Mouse (Mus musculus) heart, postnatal 0 days (tissue): ENCODE measurements at regions not wholly inside any gene's neighbourhood (a gene's known extent, or its start where the extent isn't known, plus 50 kb on each side); places are given as distances from the start of the nearest gene placed in this dataset.

Experiments used
- ATAC-seq: fragments of 200-750 bp; cut with Nextera tagmentation; 2 replicates; pipeline ENCODE4 v1.8.0; 2017; ENCODE audit warnings: low read depth, moderate number of reproducible peaks, moderate library complexity; ENCODE audit not compliant: insufficient read depth
- DNase-seq: peaks from one replicate; pipeline ENCODE4 v3.0.0-alpha.2; 2016; ENCODE audit warnings: low spot score
- H3K27ac ChIP-seq: fragments of 300-500 bp; sonication (generic); 2 replicates; pipeline ENCODE4 v1.5.1; 2014; ENCODE audit warnings: low read depth, mild to moderate bottlenecking
- H3K27me3 ChIP-seq: fragments of 300-500 bp; sonication (generic); 2 replicates; pipeline ENCODE4 v1.6.1; 2014; ENCODE audit warnings: low read length, mixed read lengths; ENCODE audit not compliant: control insufficient read depth, insufficient read depth
- H3K36me3 ChIP-seq: fragments of 300-500 bp; sonication (generic); replicated peaks from 2 replicates; pipeline ENCODE4 v1.6.1; 2014; ENCODE audit warnings: low read length, mixed read lengths; ENCODE audit not compliant: control insufficient read depth, insufficient read depth
- H3K4me1 ChIP-seq: fragments of 300-500 bp; sonication (generic); 2 replicates; pipeline ENCODE4 v1.6.1; 2014; ENCODE audit warnings: antibody characterized with exemption; ENCODE audit not compliant: control insufficient read depth, insufficient read depth
- H3K4me2 ChIP-seq: fragments of 300-500 bp; sonication (generic); 2 replicates; pipeline ENCODE4 v1.6.1; 2014; ENCODE audit warnings: low read depth, mild to moderate bottlenecking, low read length, moderate library complexity
- H3K4me3 ChIP-seq: fragments of 300-500 bp; sonication (generic); 2 replicates; pipeline ENCODE4 v1.5.1; 2014; ENCODE audit warnings: low read depth, low read length
- H3K9ac ChIP-seq: fragments of 300-500 bp; sonication (generic); replicated peaks from 2 replicates; pipeline ENCODE4 v1.6.1; 2014; ENCODE audit warnings: low read depth, low read length, mixed read lengths
- H3K9me3 ChIP-seq: fragments of 300-500 bp; sonication (generic); replicated peaks from 2 replicates; pipeline ENCODE4 v1.6.1; 2016; ENCODE audit warnings: low read length; ENCODE audit not compliant: control insufficient read depth
- CTCF ChIP-seq: IDR thresholded peaks from 2 replicates; pipeline ENCODE4 v1.5.1; 2016; ENCODE audit warnings: antibody characterized with exemption, control low read depth, low read depth
- EP300 ChIP-seq: IDR thresholded peaks from 2 replicates; pipeline ENCODE4 v1.6.1; 2016; ENCODE audit warnings: antibody characterized with exemption, low read depth
- WGBS: fragments of 180-500 bp; shearing (Covaris S2); extraction: QIAGEN DNeasy Blood & Tissue Kit; methylation state at CpG from one replicate; pipeline ENCODE4 v1.1.7; 2014; 5-methylcytosine and 5-hydroxymethylcytosine counted together

DNA sequence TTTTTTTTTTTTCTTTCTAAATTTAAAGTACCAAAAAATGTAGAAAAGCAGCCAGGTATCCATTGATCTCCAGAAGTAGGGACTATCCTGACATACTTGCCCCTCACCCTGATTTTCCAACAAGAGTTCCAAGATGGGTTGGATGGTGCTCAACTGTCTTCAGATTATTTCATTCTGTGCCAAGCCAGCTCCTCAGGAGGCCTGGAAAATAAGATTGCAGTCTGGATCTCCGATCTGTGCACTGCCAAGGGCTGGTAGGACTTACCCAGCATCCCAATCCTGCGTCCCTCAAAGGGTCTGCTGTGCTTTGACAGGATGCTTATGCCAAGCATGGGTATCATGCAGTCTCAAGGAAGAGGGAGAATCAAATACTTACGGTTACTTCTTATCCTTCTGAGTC is 517.8 kb upstream of the Tnp1 start:
- Histone ChIP-seq H3K4me3 (no peak overlapping the region), H3K4me2 (no peak overlapping the region), H3K9me3 (no peaks in the 10 kb centered on the region), H3K27ac (no peak overlapping the region), H3K27me3 (no peaks in the 10 kb centered on the region), H3K4me1 (no peaks in the 10 kb centered on the region), H3K36me3 (no peaks in the 10 kb centered on the region), H3K9ac (no peak overlapping the region)
- TF ChIP-seq EP300: no peak
- ATAC-seq: no peak
- 82% methylated on average over 3 of the region's 3 CpGs for WGBS
- no peak for DNase-seq

DNA sequence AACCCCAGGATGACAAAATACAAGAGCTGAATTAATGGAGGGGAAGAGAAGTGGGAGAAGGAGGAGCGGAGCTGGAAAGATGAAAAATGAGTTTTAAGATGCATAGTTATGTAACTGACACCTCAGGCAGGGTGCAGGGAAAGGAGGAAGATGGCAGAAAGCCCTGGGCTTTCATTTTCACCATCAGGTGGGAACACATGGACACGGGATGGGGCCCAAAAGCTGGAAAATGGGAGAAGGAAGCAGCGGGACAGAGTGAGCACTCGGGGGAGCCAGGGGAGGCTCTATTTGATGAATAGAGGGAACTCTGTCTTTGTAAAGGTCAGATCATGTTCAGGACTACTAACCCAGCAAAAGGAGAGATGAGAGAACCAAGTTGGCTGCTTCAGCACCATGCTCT is 516.6 kb upstream of the Tnp1 start:
- Histone ChIP-seq H3K27me3 (no peaks in the 10 kb centered on the region), H3K36me3 (no peaks in the 10 kb centered on the region), H3K9ac (no peak overlapping the region), H3K4me2 (no peak overlapping the region), H3K4me3 (no peak overlapping the region), H3K9me3 (no peaks in the 10 kb centered on the region), H3K27ac (no peak overlapping the region), H3K4me1 (no peaks in the 10 kb centered on the region)
- DNase-seq (no peak), ATAC-seq (no peak)
- WGBS: 94% methylated on average over 4 of the region's 4 CpGs
- TF ChIP-seq CTCF: no peak
- TF ChIP-seq EP300: no peak

DNA sequence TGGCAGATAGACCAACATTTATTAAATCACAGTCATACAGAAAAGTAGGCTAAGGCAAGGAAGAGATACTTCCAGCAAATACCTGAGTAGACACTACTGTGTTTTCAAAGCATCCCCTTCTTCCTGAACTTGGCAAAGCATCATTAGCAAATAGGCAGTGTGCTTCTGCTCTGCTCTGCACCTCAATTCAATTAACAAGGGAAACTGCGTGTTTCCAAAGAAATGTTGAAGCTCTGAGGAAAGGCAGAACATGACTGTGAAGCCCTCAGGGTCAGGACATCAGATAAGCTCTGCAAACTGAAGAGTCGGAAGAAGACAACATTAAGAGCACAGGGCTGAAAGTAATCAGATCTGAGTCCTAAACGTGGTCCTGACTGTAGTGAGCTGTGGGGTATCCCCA is 516.1 kb upstream of the Tnp1 start:
- H3K9ac ChIP-seq: no peak overlapping the region
- DNase-seq (no peak), ATAC-seq (no peak)
- H3K9me3 ChIP-seq: no peaks in the 10 kb centered on the region
- no peak overlapping the region for H3K27ac ChIP-seq
- no peak overlapping the region for H3K4me3 ChIP-seq
- no peaks in the 10 kb centered on the region for H3K36me3 ChIP-seq
- H3K27me3 ChIP-seq: no peaks in the 10 kb centered on the region
- 44% methylated on average over 3 of the region's 3 CpGs for WGBS
- H3K4me1 ChIP-seq: no peaks in the 10 kb centered on the region
- no peak overlapping the region for H3K4me2 ChIP-seq
- TF ChIP-seq EP300 (no peak), CTCF (no peak)

DNA sequence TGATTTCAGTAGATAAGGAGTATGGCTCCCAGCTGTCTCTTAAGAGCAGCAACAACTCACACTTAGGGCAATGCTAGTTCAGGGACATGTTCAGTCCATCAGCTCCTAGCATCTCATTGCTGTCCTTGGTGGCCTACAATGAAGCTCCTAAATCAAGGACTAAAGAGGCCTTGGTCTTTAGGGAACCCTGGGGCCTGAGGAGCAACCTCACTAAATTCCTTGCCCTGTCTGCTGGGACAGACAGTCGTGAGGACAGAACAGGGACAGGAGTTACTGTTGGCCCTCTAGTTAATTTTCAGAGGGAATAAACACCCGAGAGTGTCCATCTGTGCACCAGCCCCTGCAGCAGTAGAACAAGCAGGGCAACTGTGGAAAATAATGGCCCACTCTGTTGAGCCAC is 514.6 kb upstream of the Tnp1 start:
- no peak overlapping the region for H3K4me2 ChIP-seq
- no peak overlapping the region for H3K9ac ChIP-seq
- H3K36me3 ChIP-seq: no peaks in the 10 kb centered on the region
- 72% methylated on average over 2 of the region's 2 CpGs for WGBS
- H3K4me3 ChIP-seq: no peak overlapping the region
- no peak for DNase-seq
- no peak for TF ChIP-seq EP300
- TF ChIP-seq CTCF: no peak
- no peaks in the 10 kb centered on the region for H3K27me3 ChIP-seq
- H3K9me3 ChIP-seq: no peaks in the 10 kb centered on the region
- H3K27ac ChIP-seq: no peak overlapping the region
- H3K4me1 ChIP-seq: no peaks in the 10 kb centered on the region
- ATAC-seq: no peak

DNA sequence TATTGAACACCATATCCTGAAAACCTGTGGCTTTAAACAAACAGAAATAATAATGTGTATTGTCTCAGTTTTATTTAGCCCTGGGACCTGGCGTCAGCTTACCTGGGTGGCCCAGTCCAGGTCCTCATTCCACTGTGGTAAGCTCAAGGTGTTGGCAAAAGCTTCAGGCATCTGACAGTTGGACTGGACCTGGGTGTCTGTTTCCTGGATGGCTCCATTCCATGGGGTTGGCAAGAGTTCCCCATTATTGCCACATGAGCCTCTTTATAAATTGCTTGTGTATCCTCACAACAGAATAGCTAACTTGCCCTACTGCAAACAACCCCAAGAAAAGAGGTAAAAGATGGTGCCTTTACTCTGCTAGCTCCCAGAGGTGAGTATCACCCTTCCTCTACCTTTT is 512.9 kb upstream of the Tnp1 start:
- TF ChIP-seq CTCF (no peak), EP300 (no peak)
- no peak for DNase-seq
- no peak overlapping the region for H3K4me3 ChIP-seq
- H3K27me3 ChIP-seq: no peaks in the 10 kb centered on the region
- no peaks in the 10 kb centered on the region for H3K36me3 ChIP-seq
- no peak for ATAC-seq
- no peak overlapping the region for H3K9ac ChIP-seq
- H3K4me1 ChIP-seq: no peaks in the 10 kb centered on the region
- H3K9me3 ChIP-seq: no peaks in the 10 kb centered on the region
- H3K4me2 ChIP-seq: no peak overlapping the region
- H3K27ac ChIP-seq: no peak overlapping the region
- 87% methylated on average over 1 of the region's 1 CpGs for WGBS

DNA sequence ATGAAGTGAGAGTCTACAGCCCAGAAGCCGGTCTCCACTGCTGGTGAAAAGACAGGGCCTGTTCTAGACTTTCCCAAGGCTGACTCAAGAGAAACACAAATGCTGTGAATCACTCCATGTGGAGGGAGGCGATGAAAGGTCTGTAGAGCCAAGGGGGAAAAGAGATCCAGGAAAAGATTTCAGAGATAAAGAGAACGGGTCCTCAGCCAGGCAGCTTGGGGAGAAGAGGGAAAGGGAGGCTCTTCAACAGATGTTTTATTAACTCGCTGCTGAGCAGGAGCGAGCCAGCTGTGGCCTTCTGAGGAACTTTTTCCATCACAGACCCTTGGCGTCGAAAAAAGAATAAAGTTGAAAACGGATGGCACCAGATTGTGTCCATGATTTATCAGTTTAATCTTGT is 500.7 kb upstream of the Tnp1 start:
- no peaks in the 10 kb centered on the region for H3K36me3 ChIP-seq
- no peak overlapping the region for H3K4me3 ChIP-seq
- H3K27me3 ChIP-seq: no peaks in the 10 kb centered on the region
- no peak overlapping the region for H3K4me2 ChIP-seq
- no peaks in the 10 kb centered on the region for H3K9me3 ChIP-seq
- WGBS: 70% methylated on average over 8 of the region's 8 CpGs
- H3K27ac ChIP-seq: no peak overlapping the region
- no peak for ATAC-seq
- no peak for DNase-seq
- no peaks in the 10 kb centered on the region for H3K4me1 ChIP-seq
- no peak overlapping the region for H3K9ac ChIP-seq
- TF ChIP-seq CTCF (no peak), EP300 (no peak)
